In genomic region chr15:98672592-98672991, GRCm38 (mm10) we compare ENCODE assay signal across 11 mouse cellular contexts. TPM values are rescaled to one million over a fixed set of nuclear protein-coding genes. Genes with fewer than 3 reads are reported as not detected.
DNase-seq lines count a peak whose midpoint lies in the region; ATAC-seq and TF ChIP-seq lines count a peak whose summit lies in the region.
"Had no signal": no experiment of that assay in that cellular context is flagged by ENCODE, and none has a peak within 500 bp of the region (broad histone marks: within the 10 kb centered on the region; RNA-seq: fewer than 3 reads in every experiment).

No protein-coding gene starts in this region.

- H3K36me3 ChIP-seq in MEL (ENCODE audit: control insufficient read depth in 1 of 2, insufficient read depth in 2 of 2, low read length in 2 of 2) = peaks cover 0 to 6% of the 10 kb centered on the region in 2 experiments; a peak in 2 of 4 replicates
- H3K36me3 ChIP-seq: stomach, embryonic 15.5 days had no signal

- TF ChIP-seq RAD21 in MEL (IDR thresholded peaks at IDR 0.05; ENCODE audit: low read depth, low read length) = no peak

- TF ChIP-seq POLR2A in MEL (IDR thresholded peaks at IDR 0.05; ENCODE audit: control insufficient read depth in 1 of 2, insufficient read depth in 1 of 2, low read depth in 1 of 2, low read length in 2 of 2, poor library complexity in 1 of 2) = no peak

- DNase-seq in adrenal gland, adult (ENCODE audit: inconsistent age in 2 of 2, low spot score in 1 of 2) = peak; percentile 77 to 79
- no peak for DNase-seq in adrenal gland, postnatal 4 days (ENCODE audit: low spot score in 2 of 2)
- DNase-seq in MEL (ENCODE audit: low read depth, low spot score) = no peak
- peak; percentile 70 for DNase-seq in brain, adult 2 months (ENCODE audit: low read depth, low spot score)
- DNase-seq in heart, postnatal 25 days (ENCODE audit: low spot score) = peak; percentile 28
- DNase-seq in layer of hippocampus, postnatal 36 days = no peak
- DNase-seq in ovary, postnatal 36 days (ENCODE audit: low spot score) = no peak
- DNase-seq: lung, adult 2 months had no signal

- ATAC-seq in CD4-positive, CD25-positive, alpha-beta regulatory T cell, adult 4 months = no peak
- ATAC-seq: forebrain, embryonic 13.5 days had no signal

- peak overlapping the region; percentile 20; the same call in 1 of the 2 replicates for H3K27ac ChIP-seq in MEL (ENCODE audit: control insufficient read depth, low read depth, low read length)
- H3K27ac ChIP-seq: forebrain, embryonic 13.5 days; stomach, embryonic 15.5 days had no signal

- no peak overlapping the region for H3K4me3 ChIP-seq in MEL (ENCODE audit: control insufficient read depth in 1 of 2, insufficient read depth in 1 of 2, low read depth in 2 of 2, low read length in 2 of 2)
- H3K4me3 ChIP-seq: forebrain, embryonic 13.5 days; stomach, embryonic 15.5 days had no signal

- no peaks in the 10 kb centered on the region for H3K9me3 ChIP-seq in MEL (replicated peaks; ENCODE audit: insufficient read depth, low read length)
- H3K9me3 ChIP-seq: forebrain, embryonic 13.5 days; stomach, embryonic 15.5 days had no signal

- H3K27me3 ChIP-seq in MEL (ENCODE audit: control insufficient read depth in 1 of 2, insufficient read depth in 2 of 2, low read length in 2 of 2) = no peaks in the 10 kb centered on the region

- intact Hi-C loops in heart, postnatal 25 days (cut with DNase I) = no loop called here

- TF ChIP-seq CTCF in MEL (IDR thresholded peaks at IDR 0.05 in 2 of 3, conservative IDR thresholded peaks at IDR 0.05 in 1 of 3; ENCODE audit: control insufficient read depth in 1 of 3, insufficient read depth in 1 of 3, low read depth in 2 of 3, low read length in 3 of 3, poor library complexity in 1 of 3, severe bottlenecking in 1 of 3) = no peak

- H3K4me1 ChIP-seq in MEL (ENCODE audit: control insufficient read depth in 1 of 2, insufficient read depth in 2 of 2, low read length in 2 of 2) = peaks cover 2 to 15% of the 10 kb centered on the region in 2 experiments; a peak in 3 of 4 replicates

- no peak for TF ChIP-seq EP300 in MEL (IDR thresholded peaks at IDR 0.05; ENCODE audit: low read depth in 1 of 2, low read length in 2 of 2)

- H3K79me2 ChIP-seq in MEL (ENCODE audit: control insufficient read depth, insufficient read depth, low read length, poor library complexity) = no peaks in the 10 kb centered on the region

- no peak overlapping the region for H3K9ac ChIP-seq in MEL (ENCODE audit: control insufficient read depth, low read depth, low read length, poor library complexity, severe bottlenecking)
- H3K9ac ChIP-seq: forebrain, embryonic 13.5 days; stomach, embryonic 15.5 days had no signal

TF ChIP-seq in MEL, 35 proteins besides CTCF, POLR2A, EP300 and RAD21:
- TF ChIP-seq TAL1 (IDR thresholded peaks at IDR 0.05; ENCODE audit: low read length) (no peak), NELFE (IDR thresholded peaks at IDR 0.05; ENCODE audit: low read depth, low read length) (no peak), USF2 (IDR thresholded peaks at IDR 0.05; ENCODE audit: borderline replicate concordance in 1 of 2, insufficient read depth in 1 of 2, low read depth in 1 of 2, low read length in 2 of 2) (no peak), E2F4 (IDR thresholded peaks at IDR 0.05; ENCODE audit: borderline replicate concordance, low read depth, low read length) (no peak), GABPA (IDR thresholded peaks at IDR 0.05; ENCODE audit: low read depth, low read length) (no peak), CHD2 (IDR thresholded peaks at IDR 0.05; ENCODE audit: low read length) (no peak), KAT2A (conservative IDR thresholded peaks at IDR 0.05; ENCODE audit: low read depth, low read length) (no peak), BHLHE40 (IDR thresholded peaks at IDR 0.05; ENCODE audit: borderline replicate concordance, low read depth, low read length) (no peak), TCF12 (IDR thresholded peaks at IDR 0.05; ENCODE audit: low read depth, low read length) (no peak), JUND (IDR thresholded peaks at IDR 0.05; ENCODE audit: low read depth, low read length) (no peak), CHD1 (IDR thresholded peaks at IDR 0.05; ENCODE audit: low read depth, low read length) (no peak), MAFK (IDR thresholded peaks at IDR 0.05; ENCODE audit: borderline replicate concordance, low read depth, low read length) (no peak), GATA1 (IDR thresholded peaks at IDR 0.05; ENCODE audit: low read depth, low read length) (no peak), ZMIZ1 (IDR thresholded peaks at IDR 0.05; ENCODE audit: low read depth, low read length) (no peak), UBTF (IDR thresholded peaks at IDR 0.05; ENCODE audit: borderline replicate concordance, insufficient read depth, low read depth, low read length) (no peak), ETS1 (IDR thresholded peaks at IDR 0.05; ENCODE audit: low read depth, low read length) (no peak), POLR2AphosphoS2 (IDR thresholded peaks at IDR 0.05; ENCODE audit: low read length) (no peak), ZC3H11A (IDR thresholded peaks at IDR 0.05; ENCODE audit: low read depth, low read length) (no peak), MAZ (IDR thresholded peaks at IDR 0.05; ENCODE audit: low read depth, low read length) (no peak)

RNA-seq across cellular contexts. Expression of gene Rnd1, which starts 4.7 kb away (rescaled TPM):
- total RNA-seq in adrenal gland, postnatal 4 days (2021) = 1 to 10 TPM; 1.1 to 1.9 TPM
- 5.8 and 6.0 TPM in 2 replicates for total RNA-seq in MEL (2012; rRNA removed)
- 1 to 10 TPM in 1 of 2 experiments, not detected in 1; 5.5 TPM for polyA plus RNA-seq in MEL (2012; ENCODE audit: insufficient read depth in 1 of 2, insufficient read length in 2 of 2, low read depth in 1 of 2, low replicate concordance in 2 of 2, missing spikeins in 1 of 2)
- 1 to 10 TPM; 1.3 to 1.5 TPM for total RNA-seq in heart, postnatal 25 days (2021)
- total RNA-seq in layer of hippocampus, postnatal 36 days (2021) = 1 to 10 TPM; 7.2 to 7.6 TPM
- 1 to 10 TPM in 1 of 2 experiments, under 1 TPM in 1; 0.35 to 1.9 TPM for polyA plus RNA-seq in CD4-positive, CD25-positive, alpha-beta regulatory T cell, adult 4 months (2017; shearing (Covaris generic))

RNA-seq across cellular contexts. Expression of gene Ddx23, which starts 9.9 kb away (rescaled TPM):
- total RNA-seq in adrenal gland, postnatal 4 days (2021) = 10 to 100 TPM; 76.4 to 85.9 TPM
- total RNA-seq in MEL (2012; rRNA removed) = 193 and 213 TPM in 2 replicates
- polyA plus RNA-seq in MEL (2012; ENCODE audit: insufficient read depth in 1 of 2, insufficient read length in 2 of 2, low read depth in 1 of 2, low replicate concordance in 2 of 2, missing spikeins in 1 of 2) = 100 to 1,000 TPM; 194 to 252 TPM
- 10 to 100 TPM; 43.5 to 52.8 TPM for total RNA-seq in heart, postnatal 25 days (2021)
- 10 to 100 TPM; 87.5 to 92.0 TPM for total RNA-seq in layer of hippocampus, postnatal 36 days (2021)
- 10 to 100 TPM; 29.4 to 29.8 TPM for polyA plus RNA-seq in CD4-positive, CD25-positive, alpha-beta regulatory T cell, adult 4 months (2017; shearing (Covaris generic))

RNA-seq across cellular contexts. Expression of gene Ccdc65, which starts 35.4 kb away (rescaled TPM):
- total RNA-seq in adrenal gland, postnatal 4 days (2021) = under 1 TPM; 0.48 to 0.87 TPM
- total RNA-seq in MEL (2012; rRNA removed) = not detected in 2 replicates
- under 1 TPM in 1 of 2 experiments, not detected in 1; 0.13 TPM for polyA plus RNA-seq in MEL (2012; ENCODE audit: insufficient read depth in 1 of 2, insufficient read length in 2 of 2, low read depth in 1 of 2, low replicate concordance in 2 of 2, missing spikeins in 1 of 2)
- total RNA-seq in heart, postnatal 25 days (2021) = under 1 TPM in 1 of 2 experiments, not detected in 1; 0.18 TPM
- total RNA-seq in layer of hippocampus, postnatal 36 days (2021) = 10 to 100 TPM in 1 of 2 experiments, 1 to 10 TPM in 1; 8.0 to 10.1 TPM
- not detected for polyA plus RNA-seq in CD4-positive, CD25-positive, alpha-beta regulatory T cell, adult 4 months (2017; shearing (Covaris generic))

RNA-seq across cellular contexts. Expression of gene Cacnb3, which starts 42.0 kb away (rescaled TPM):
- 10 to 100 TPM; 28.6 to 34.5 TPM for total RNA-seq in adrenal gland, postnatal 4 days (2021)
- 1.4 TPM in 2 replicates for total RNA-seq in MEL (2012; rRNA removed)
- polyA plus RNA-seq in MEL (2012; ENCODE audit: insufficient read depth in 1 of 2, insufficient read length in 2 of 2, low read depth in 1 of 2, low replicate concordance in 2 of 2, missing spikeins in 1 of 2) = 1 to 10 TPM in 1 of 2 experiments, not detected in 1; 8.5 TPM
- total RNA-seq in heart, postnatal 25 days (2021) = 1 to 10 TPM; 4.1 TPM
- 100 to 1,000 TPM; 198 to 206 TPM for total RNA-seq in layer of hippocampus, postnatal 36 days (2021)
- not detected for polyA plus RNA-seq in CD4-positive, CD25-positive, alpha-beta regulatory T cell, adult 4 months (2017; shearing (Covaris generic))

RNA-seq across cellular contexts. Expression of gene Fkbp11, which starts 55.4 kb away (rescaled TPM):
- 10 to 100 TPM; 15.9 to 19.1 TPM for total RNA-seq in adrenal gland, postnatal 4 days (2021)
- 109 and 160 TPM in 2 replicates for total RNA-seq in MEL (2012; rRNA removed)
- 100 to 1,000 TPM in 1 of 2 experiments, not detected in 1; 118 TPM for polyA plus RNA-seq in MEL (2012; ENCODE audit: insufficient read depth in 1 of 2, insufficient read length in 2 of 2, low read depth in 1 of 2, low replicate concordance in 2 of 2, missing spikeins in 1 of 2)
- total RNA-seq in heart, postnatal 25 days (2021) = 1 to 10 TPM; 4.7 to 7.2 TPM
- 1 to 10 TPM in 1 of 2 experiments, under 1 TPM in 1; 0.88 to 1.0 TPM for total RNA-seq in layer of hippocampus, postnatal 36 days (2021)
- 1 to 10 TPM in 1 of 2 experiments, under 1 TPM in 1; 0.75 to 1.0 TPM for polyA plus RNA-seq in CD4-positive, CD25-positive, alpha-beta regulatory T cell, adult 4 months (2017; shearing (Covaris generic))

Comparison
In these comparisons a context has a peak if more than half of its experiments do, and no peak if none do; other contexts are left out.
1. DNase-seq: peak in adrenal gland, adult (2 of 2), brain, adult 2 months (single experiment) and heart, postnatal 25 days (single experiment); none in adrenal gland, postnatal 4 days (0 of 2), MEL (single experiment), layer of hippocampus, postnatal 36 days (0 of 2) and ovary, postnatal 36 days (single experiment).